Mouse (Mus musculus) embryo, embryonic 10 days (tissue): ENCODE measurements around the gene Gm2012.
"Not testable (repeated sequence)": the region's sequence is repeated elsewhere in the genome, so short reads cannot be mapped to it uniquely, and the experiment has no call there.

Experiments used
- DNase-seq: peaks from one replicate; pipeline ENCODE4 v3.0.0-alpha.2; 2015; ENCODE audit warnings: low spot score

Gm2012 gene

GRCm38 (mm10) chrX:26231255-26231654 is at the start of gene Gm2012:
Gm2012 (minus strand) TSS chrX:26231355.
- not testable (repeated sequence) for DNase-seq

- not testable (repeated sequence) for DNase-seq
These were observed 72.0 kb downstream of the Gm2012 start for GRCm38 (mm10) chrX:26159146-26159545.
